Mouse (Mus musculus): ENCODE measurements around the gene Nmur1. TPM values are rescaled to one million over a fixed set of nuclear protein-coding genes. Genes with fewer than 3 reads are reported as not detected.

Gene Nmur1
- polyA plus RNA-seq (2012; rRNA removed), result 0.16 TPM in 1 of 2 replicates, not detected in the other

DNA sequence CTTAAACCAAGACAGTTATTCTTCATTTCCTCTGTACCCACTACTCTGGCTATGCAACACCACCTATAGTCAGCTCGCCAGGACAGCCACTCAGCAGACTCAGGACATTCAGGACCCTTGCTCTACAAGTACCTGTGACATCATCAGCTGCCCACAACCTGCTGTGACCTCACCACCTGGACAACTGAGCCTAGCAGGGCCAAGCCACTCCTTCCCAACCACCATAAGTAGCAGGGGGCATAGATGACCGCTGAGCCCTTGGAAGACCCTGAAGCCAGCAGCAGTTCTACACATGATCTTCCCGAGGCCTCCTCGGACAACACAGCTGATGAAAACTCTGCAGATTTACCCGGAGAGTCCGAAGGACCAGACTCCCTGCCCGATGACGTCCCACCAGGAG lies at the start of gene Nmur1, which contains the start of gene Tex44:
Nmur1 (minus strand) TSS at position 101 of the 400 bp plus-strand sequence.
Tex44 (plus strand) TSS at position 202 of the 400 bp plus-strand sequence.

GRCm38 (mm10) chr1:86358906-86359797 lies 66.9 kb downstream of the Nmur1 start, which contains the start of gene Ncl:
Gene Ncl (minus strand): TSS chr1:86359400.

Other genes starting within 250 kb of the Nmur1 start
- gene B3gnt7, start 123.4 kb downstream of the Nmur1 start, polyA plus RNA-seq (2012; rRNA removed), result 2.2 and 3.6 TPM in 2 replicates
- 382 and 1,606 TPM in 2 replicates for gene Ncl, start 66.8 kb downstream of the Nmur1 start, polyA plus RNA-seq (2012; rRNA removed)
- gene Tex44, start 101 bp upstream of the Nmur1 start, polyA plus RNA-seq (2012; rRNA removed), result 0.04 TPM in 1 of 2 replicates, not detected in the other
- 4,745 and 9,351 TPM in 2 replicates for gene Ptma, start 100.5 kb upstream of the Nmur1 start, polyA plus RNA-seq (2012; rRNA removed)
- 55.6 and 63.1 TPM in 2 replicates for gene Pde6d, start 156.4 kb upstream of the Nmur1 start, polyA plus RNA-seq (2012; rRNA removed)
- 51.9 and 65.0 TPM in 2 replicates for gene Cops7b, start 156.7 kb upstream of the Nmur1 start, polyA plus RNA-seq (2012; rRNA removed)
- 0.29 and 1.7 TPM in 2 replicates for gene Nppc, start 244.3 kb upstream of the Nmur1 start, polyA plus RNA-seq (2012; rRNA removed)

Data from central nervous system, embryonic 11.5 days (tissue).